Mouse (Mus musculus) thymus, postnatal 36 days (tissue): ENCODE results near the gene 4921536K21Rik.

Experiments
- DNase-seq, 2 experiments: peaks; one replicate each; pipeline ENCODE4 v3.0.0; 2022; ENCODE audit warnings: mixed read lengths in 2 of 2

The 4921536K21Rik gene

DNA sequence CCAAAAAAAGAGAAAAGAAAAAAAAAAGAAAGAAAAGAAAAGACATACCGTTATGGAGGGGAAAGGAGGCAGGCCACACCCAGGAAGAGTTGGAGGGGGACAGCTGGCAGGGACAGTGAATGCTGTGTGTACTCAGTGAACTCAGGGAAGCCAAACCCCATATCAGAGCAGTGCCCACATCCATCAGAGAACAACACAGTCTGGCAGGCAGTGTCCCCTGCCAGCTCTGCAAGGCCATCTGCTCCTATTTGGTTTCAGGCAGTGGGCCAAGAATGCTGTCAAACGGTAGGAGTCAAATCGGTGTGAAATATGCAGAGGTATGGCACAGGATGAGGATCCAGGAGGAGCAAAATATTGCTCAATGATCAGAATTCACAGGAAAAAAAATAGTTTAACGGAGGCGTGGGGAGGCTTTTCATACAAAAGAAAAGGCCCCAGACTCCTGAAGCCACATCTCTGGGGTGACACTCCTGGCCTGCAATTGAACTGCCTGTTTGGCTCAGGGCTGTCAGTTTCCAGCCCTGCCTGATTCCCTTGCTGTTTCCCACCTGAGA is 41.3 kb downstream of the 4921536K21Rik start:
- DNase-seq = no peak

DNA sequence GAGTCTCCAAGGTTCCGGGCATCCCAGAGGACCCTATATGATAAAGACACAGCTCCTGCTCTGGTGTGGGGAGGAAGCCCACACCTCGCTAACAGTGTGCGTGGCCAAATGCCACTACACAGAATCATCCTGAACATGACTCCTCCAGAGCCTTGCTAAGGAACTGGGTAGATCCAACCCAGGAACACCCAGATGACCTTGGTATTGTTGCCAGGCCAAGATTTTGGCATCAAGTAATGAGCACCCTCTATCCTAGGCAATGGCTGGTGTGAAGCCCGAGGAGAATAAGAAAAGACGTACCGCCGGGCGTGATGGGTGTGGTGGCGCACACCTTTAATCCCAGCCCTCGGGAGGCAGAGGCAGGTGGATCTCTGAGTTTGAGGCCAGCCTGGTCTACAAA is 41.9 kb downstream of the 4921536K21Rik start:
- DNase-seq = no peak

DNA sequence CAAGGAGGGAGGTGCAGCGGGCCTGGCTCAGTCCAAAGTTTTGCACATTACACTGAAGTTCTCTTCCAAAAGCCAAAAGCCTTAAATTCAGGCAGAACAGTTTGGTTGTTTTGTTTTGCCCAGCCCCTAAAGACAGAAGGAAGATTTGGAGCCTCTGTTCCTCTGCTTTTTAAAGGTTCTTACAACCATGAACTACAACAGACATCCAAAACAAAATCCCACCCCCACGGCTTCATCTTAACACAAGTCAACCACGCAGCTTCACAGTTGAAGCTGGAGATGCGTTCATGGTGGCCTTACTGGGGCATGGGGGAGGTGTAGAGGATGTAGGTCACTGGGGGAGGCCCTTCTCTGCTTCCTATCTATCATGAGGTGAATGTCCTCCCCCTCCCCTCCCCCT is 43.0 kb downstream of the 4921536K21Rik start:
- DNase-seq = no peak

DNA sequence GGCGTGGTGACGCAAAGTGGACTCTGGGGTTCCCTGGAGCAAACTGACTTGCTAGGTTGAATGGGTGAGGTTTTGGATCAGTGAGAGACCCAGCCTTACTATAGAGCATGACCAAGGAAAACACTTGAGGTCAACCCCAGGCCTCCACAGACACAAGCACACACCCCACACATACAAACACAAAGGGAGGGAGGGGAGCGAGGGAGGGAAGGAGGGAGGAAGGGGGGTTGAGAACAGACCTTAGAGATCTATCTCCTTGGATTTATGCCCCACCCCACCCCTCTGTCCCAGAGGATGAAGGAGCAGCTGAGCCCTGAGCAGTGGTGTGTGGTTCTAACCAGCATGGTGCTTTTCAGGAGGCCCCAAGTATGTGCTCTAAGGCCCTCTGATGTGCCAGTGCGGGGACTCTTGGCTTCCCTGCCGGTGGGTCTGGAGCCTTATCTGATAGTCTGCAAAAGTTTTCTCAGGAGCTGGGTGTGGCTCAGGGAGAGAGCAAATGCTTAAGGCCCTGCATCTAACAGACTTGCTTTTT is 44.1 kb downstream of the 4921536K21Rik start:
- no peak for DNase-seq

DNA sequence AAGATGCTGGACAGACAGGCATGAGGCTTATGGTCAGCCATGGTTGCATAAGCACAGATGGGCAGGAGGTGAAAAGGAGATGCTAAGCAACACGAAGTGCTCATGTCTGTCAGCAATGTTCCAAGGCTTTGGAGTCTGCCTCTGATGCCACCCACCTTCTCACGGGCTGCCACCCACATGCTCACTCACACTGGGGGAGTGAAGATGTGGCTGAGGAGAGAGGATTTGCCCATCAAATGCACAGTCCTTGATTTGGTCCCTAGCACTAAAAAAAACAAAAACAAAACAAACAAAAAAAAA is 44.6 kb downstream of the 4921536K21Rik start:
- DNase-seq = no peak

DNA sequence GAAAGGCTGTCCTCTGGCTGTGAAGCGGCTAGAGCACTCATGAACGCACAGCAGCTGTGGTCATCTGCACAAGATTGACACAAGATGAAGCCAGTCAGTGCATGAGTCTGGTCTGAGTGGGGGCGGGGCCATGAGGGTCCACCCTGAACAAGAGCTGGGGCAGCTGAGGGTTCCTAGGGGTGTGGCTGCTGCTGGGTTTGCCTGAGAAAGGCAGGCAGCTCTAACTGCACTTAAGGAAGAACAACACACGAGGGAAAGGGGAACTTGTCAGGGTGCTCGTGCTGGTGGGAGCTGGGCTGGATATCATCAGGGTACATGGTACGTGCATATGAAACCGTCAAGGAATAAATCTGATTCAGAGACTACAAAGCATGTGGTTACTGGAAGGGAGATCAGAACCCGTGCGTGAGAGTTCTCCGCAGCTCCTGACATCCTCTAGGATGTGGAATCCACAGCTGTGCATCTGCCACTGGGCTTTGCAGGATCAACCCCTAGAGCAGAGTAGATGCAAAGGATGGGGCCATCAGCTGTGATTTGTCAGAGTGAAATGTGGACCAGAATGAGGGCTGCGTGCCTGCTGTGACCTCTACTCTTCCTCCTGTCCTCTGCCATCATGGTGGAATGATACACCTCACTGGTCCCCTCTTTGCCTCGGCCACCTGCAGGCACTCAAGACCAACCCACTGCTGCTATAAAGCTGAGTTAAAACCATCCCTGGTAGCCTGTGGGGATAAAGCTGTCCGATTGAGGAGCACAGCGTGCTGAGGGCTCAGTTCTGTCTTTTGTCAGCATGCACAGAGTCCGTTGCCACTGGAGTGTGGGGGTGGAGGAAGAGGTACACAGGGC is 45.2 kb downstream of the 4921536K21Rik start:
- DNase-seq = no peak

DNA sequence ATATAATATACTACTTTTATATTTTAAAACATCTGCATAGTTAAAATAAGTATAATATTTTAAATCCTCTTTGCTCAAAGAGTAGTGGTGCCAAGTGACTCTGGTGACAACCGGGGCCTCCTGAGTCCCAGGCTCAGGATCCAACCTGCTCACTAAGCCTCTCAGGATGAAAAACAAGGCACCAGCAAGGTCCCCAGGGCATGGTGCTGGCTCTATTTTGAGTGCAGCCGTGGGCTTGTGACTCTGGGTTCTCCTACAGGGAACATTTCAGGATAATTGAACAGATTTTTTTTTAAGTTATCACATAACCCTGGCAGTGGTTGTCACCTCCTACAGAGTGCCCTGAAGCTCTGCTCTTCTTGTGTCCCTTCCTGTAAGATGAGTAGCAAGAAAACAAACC is 48.5 kb downstream of the 4921536K21Rik start:
- DNase-seq = no peak

DNA sequence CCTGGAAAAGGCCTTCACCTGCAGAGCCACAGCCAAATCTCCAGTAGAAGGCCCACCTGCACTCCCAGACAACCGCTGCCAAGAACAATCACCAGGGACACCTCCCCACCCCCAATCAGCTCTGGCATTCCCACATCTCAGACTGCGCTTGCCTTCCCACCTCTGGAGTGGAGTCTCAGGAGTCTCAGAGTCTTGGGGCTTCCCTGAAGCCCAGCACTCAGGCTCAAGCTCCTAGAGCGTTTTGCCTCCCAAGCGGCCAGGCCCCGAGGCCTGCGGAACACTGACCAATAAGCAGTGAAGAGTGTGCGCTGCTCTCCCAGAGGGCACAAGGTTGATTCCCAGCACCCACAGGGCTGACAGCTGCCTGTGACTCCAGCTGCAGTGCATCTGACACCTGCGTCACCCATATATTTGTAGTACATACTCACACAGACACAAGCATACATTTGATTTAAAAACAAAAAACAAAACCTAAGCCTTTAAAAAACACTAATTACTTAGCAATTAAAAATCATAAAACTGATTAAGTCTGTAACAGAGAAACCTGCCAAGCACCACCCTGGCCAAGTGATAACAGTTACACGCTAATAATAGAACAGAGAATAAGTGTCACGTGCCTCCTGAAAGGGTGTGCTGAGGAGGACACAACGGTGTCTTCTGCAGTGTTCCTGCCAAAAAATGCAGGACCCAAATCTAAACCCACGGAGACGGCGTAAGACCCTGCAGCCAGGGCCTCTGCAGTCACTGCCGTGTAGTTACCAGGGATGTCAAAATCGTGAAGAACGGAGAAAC is 50.8 kb downstream of the 4921536K21Rik start:
- DNase-seq = no peak
